Mouse (Mus musculus) lung, postnatal 0 days (tissue): Measurements from ENCODE around the gene Ccdc38.

Experiments
- CTCF ChIP-seq: IDR thresholded peaks from 2 replicates; pipeline ENCODE4 v1.5.1; 2016; ENCODE audit warnings: antibody characterized with exemption, mild to moderate bottlenecking
- EP300 ChIP-seq: IDR thresholded peaks from 2 replicates; pipeline ENCODE4 v1.6.1; 2016; ENCODE audit warnings: antibody characterized with exemption, mild to moderate bottlenecking, control low read depth

GRCm38 (mm10) chr10:93567066-93567465 is 26.6 kb downstream of the Ccdc38 start:
- TF ChIP-seq EP300, result no peak
- no peak for TF ChIP-seq CTCF
